Mouse (Mus musculus): ENCODE measurements around the gene Phlpp2.

- TF ChIP-seq POLR2A (IDR thresholded peaks at IDR 0.05; ENCODE audit: low read depth, low read length) (no peak), CTCF (IDR thresholded peaks at IDR 0.05; ENCODE audit: extremely low read depth, insufficient read depth, insufficient read length, insufficient replicate concordance) (no peak)
Measured at GRCm38 (mm10) chr8:109964106-109964505, 95.8 kb downstream of the Phlpp2 start.
